In genomic region chr9:119051158-119051557, GRCm38 (mm10) we compare ENCODE assay signal across 14 mouse cellular contexts. TPM values are rescaled to one million over a fixed set of nuclear protein-coding genes. Genes with fewer than 3 reads are reported as not detected.
DNase-seq lines count a peak whose midpoint lies in the region; ATAC-seq lines count a peak whose summit lies in the region.
"Had no signal": no experiment of that assay in that cellular context is flagged by ENCODE, and none has a peak within 500 bp of the region (broad histone marks: within the 10 kb centered on the region; RNA-seq: fewer than 3 reads in every experiment).

No protein-coding gene starts in this region.

- WGBS in embryonic facial prominence, embryonic 12.5 days, result 55% methylated on average over 2 of the region's 2 CpGs
- WGBS in embryonic facial prominence, embryonic 10.5 days, result 69% methylated on average over 2 of the region's 2 CpGs

- H3K4me1 ChIP-seq in embryonic facial prominence, embryonic 12.5 days, result peaks cover 24% of the 10 kb centered on the region; the same call in 1 of the 2 replicates
- peaks cover 45% of the 10 kb centered on the region for H3K4me1 ChIP-seq in embryonic facial prominence, embryonic 10.5 days

- H3K4me3 ChIP-seq in embryonic facial prominence, embryonic 12.5 days, result no peak overlapping the region
- H3K4me3 ChIP-seq in embryonic facial prominence, embryonic 10.5 days, result no peak overlapping the region

- 0 out of 2 replicates have a peak overlapping the region, but pooled peaks have one; percentile 31 for H3K27ac ChIP-seq in embryonic facial prominence, embryonic 12.5 days
- H3K27ac ChIP-seq in embryonic facial prominence, embryonic 10.5 days (replicated peaks), result no peak overlapping the region

- no peaks in the 10 kb centered on the region for H3K27me3 ChIP-seq in embryonic facial prominence, embryonic 12.5 days
- H3K27me3 ChIP-seq in embryonic facial prominence, embryonic 10.5 days (replicated peaks; ENCODE audit: low read depth, poor library complexity, severe bottlenecking), result peaks cover 35% of the 10 kb centered on the region
- H3K27me3 ChIP-seq: limb, embryonic 15.5 days had no signal

- DNase-seq in embryonic facial prominence, embryonic 10.5 days (ENCODE audit: low spot score), result no peak
- DNase-seq in kidney, postnatal 14 days, result peak; percentile 35
- DNase-seq in kidney, postnatal 25 days, result no peak
- peak; percentile 46 for DNase-seq in Muller cell, postnatal 12 days (ENCODE audit: inconsistent ontology term)
- peak; percentile 63 for DNase-seq in lung, postnatal 10 days
- no peak for DNase-seq in B cell, adult 2 months
- DNase-seq: cerebellum, adult 11-12 months; heart, adult 18-20 months; right cerebral cortex, postnatal 25 days had no signal

- no peaks in the 10 kb centered on the region for H3K36me3 ChIP-seq in embryonic facial prominence, embryonic 12.5 days
- H3K36me3 ChIP-seq in embryonic facial prominence, embryonic 10.5 days (replicated peaks), result no peaks in the 10 kb centered on the region

- no peak overlapping the region for H3K9ac ChIP-seq in embryonic facial prominence, embryonic 12.5 days
- H3K9ac ChIP-seq: limb, embryonic 15.5 days had no signal

- no peaks in the 10 kb centered on the region for H3K9me3 ChIP-seq in embryonic facial prominence, embryonic 12.5 days
- no peaks in the 10 kb centered on the region for H3K9me3 ChIP-seq in embryonic facial prominence, embryonic 10.5 days
- H3K9me3 ChIP-seq: limb, embryonic 15.5 days had no signal

- no peak overlapping the region for H3K4me2 ChIP-seq in embryonic facial prominence, embryonic 12.5 days (replicated peaks)
- H3K4me2 ChIP-seq: limb, embryonic 15.5 days had no signal

- ATAC-seq in embryonic facial prominence, embryonic 12.5 days (ENCODE audit: insufficient number of reproducible peaks, insufficient read depth, low FRiP score, low TSS enrichment), result no peak
- no peak for ATAC-seq in granulocyte monocyte progenitor cell, adult 5-6 weeks (replicated peaks; ENCODE audit: poor library complexity, severe bottlenecking)
- ATAC-seq: CD4-positive, CD25-positive, alpha-beta regulatory T cell, adult 4 months; intestine, embryonic 16.5 days had no signal

RNA-seq across cellular contexts. Expression of gene Vill, which starts 1.4 kb away (rescaled TPM):
- polyA plus RNA-seq in embryonic facial prominence, embryonic 12.5 days (2016; fragmentation: Nextera tagmentation; extraction: Ambion mirVana), result 27.3 and 28.1 TPM in 2 replicates
- polyA plus RNA-seq in embryonic facial prominence, embryonic 10.5 days (2016; fragmentation: Nextera tagmentation; extraction: Ambion mirVana), result 19.3 and 20.5 TPM in 2 replicates
- total RNA-seq in granulocyte monocyte progenitor cell, adult 5-6 weeks (2014; fragmentation: Nextera tagmentation), result 33.5 and 42.4 TPM in 2 replicates
- total RNA-seq in granulocyte monocyte progenitor cell, adult 5-6 weeks (2017), result 23.7 and 34.9 TPM in 2 replicates

RNA-seq across cellular contexts. Expression of gene Plcd1, which starts 42.1 kb away (rescaled TPM):
- 26.6 and 27.8 TPM in 2 replicates for polyA plus RNA-seq in embryonic facial prominence, embryonic 12.5 days (2016; fragmentation: Nextera tagmentation; extraction: Ambion mirVana)
- polyA plus RNA-seq in embryonic facial prominence, embryonic 10.5 days (2016; fragmentation: Nextera tagmentation; extraction: Ambion mirVana), result 20.7 and 21.2 TPM in 2 replicates
- not detected in 2 replicates for total RNA-seq in granulocyte monocyte progenitor cell, adult 5-6 weeks (2014; fragmentation: Nextera tagmentation)
- not detected in 2 replicates for total RNA-seq in granulocyte monocyte progenitor cell, adult 5-6 weeks (2017)

RNA-seq across cellular contexts. Expression of gene Dlec1, which starts 51.1 kb away (rescaled TPM):
- polyA plus RNA-seq in embryonic facial prominence, embryonic 12.5 days (2016; fragmentation: Nextera tagmentation; extraction: Ambion mirVana), result 1.5 and 1.7 TPM in 2 replicates
- 1.0 and 1.5 TPM in 2 replicates for polyA plus RNA-seq in embryonic facial prominence, embryonic 10.5 days (2016; fragmentation: Nextera tagmentation; extraction: Ambion mirVana)
- total RNA-seq in granulocyte monocyte progenitor cell, adult 5-6 weeks (2014; fragmentation: Nextera tagmentation), result 0.06 and 0.32 TPM in 2 replicates
- total RNA-seq in granulocyte monocyte progenitor cell, adult 5-6 weeks (2017), result 0.26 and 0.67 TPM in 2 replicates
- polyA plus RNA-seq: CD4-positive, CD25-positive, alpha-beta regulatory T cell, adult 4 months had no signal

Comparison
In these comparisons a context has a peak if more than half of its experiments do, and no peak if none do; other contexts are left out.
1. DNase-seq: peak in kidney, postnatal 14 days (single experiment), Muller cell, postnatal 12 days (single experiment) and lung, postnatal 10 days (single experiment); none in embryonic facial prominence, embryonic 10.5 days (single experiment), kidney, postnatal 25 days (0 of 2) and B cell, adult 2 months (0 of 2).